Mouse (Mus musculus) liver, embryonic 14.5 days (tissue): ENCODE measurements at regions not wholly inside any gene's neighbourhood (a gene's known extent, or its start where the extent isn't known, plus 50 kb on each side); places are given as distances from the start of the nearest gene placed in this dataset.
A peak's percentile ranks its signal among the peaks of the same experiment; 100 is the strongest.

Source experiments
- ATAC-seq: fragments of 200-750 bp; cut with Nextera tagmentation; 2 replicates; pipeline ENCODE4 v1.8.0; 2017; ENCODE audit warnings: moderate number of reproducible peaks, mild to moderate bottlenecking, moderate library complexity; ENCODE audit not compliant: insufficient read depth
- DNase-seq, 3 experiments: peaks; one replicate each; pipeline ENCODE4 v3.0.0-alpha.2; 2012 to 2013; ENCODE audit warnings: low read depth in 3 of 3, low spot score in 3 of 3
- H3K27ac ChIP-seq: fragments of 300-500 bp; sonication (generic); 2 replicates; pipeline ENCODE4 v1.5.1; 2014; ENCODE audit warnings: moderate library complexity, mild to moderate bottlenecking, control low read depth, inconsistent platforms
- H3K27me3 ChIP-seq: fragments of 300-500 bp; sonication (generic); 2 replicates; pipeline ENCODE4 v1.6.1; 2014; ENCODE audit warnings: mild to moderate bottlenecking, low read length, moderate library complexity; ENCODE audit not compliant: control insufficient read depth, insufficient read depth
- H3K36me3 ChIP-seq: fragments of 300-500 bp; sonication (generic); replicated peaks from 2 replicates; pipeline ENCODE4 v1.6.1; 2014; ENCODE audit warnings: low read depth; ENCODE audit not compliant: control insufficient read depth, insufficient read depth
- H3K4me1 ChIP-seq, 2 experiments: fragments of 200-500 bp in 1 of 2; fragments of 300-500 bp in 1 of 2; sonication (generic) in 1 of 2; replicated peaks; 2 replicates each; pipeline ENCODE4 v1.6.1; 2012 to 2014; ENCODE audit warnings: antibody characterized with exemption in 1 of 2, inconsistent platforms in 1 of 2, low read length in 1 of 2; ENCODE audit not compliant: control insufficient read depth in 2 of 2, insufficient read depth in 2 of 2
- H3K4me2 ChIP-seq: fragments of 300-500 bp; sonication (generic); 2 replicates; pipeline ENCODE4 v1.6.1; 2014; ENCODE audit warnings: low read depth, mild to moderate bottlenecking, control low read depth, moderate library complexity
- H3K4me3 ChIP-seq, 2 experiments: fragments of 200-500 bp in 1 of 2; fragments of 300-500 bp in 1 of 2; sonication (generic) in 1 of 2; 2 replicates each; pipeline ENCODE4 v1.5.1; 2012 to 2014; ENCODE audit warnings: low read depth in 2 of 2, low read length in 2 of 2, mild to moderate bottlenecking in 2 of 2, control low read depth in 1 of 2, inconsistent platforms in 1 of 2, moderate library complexity in 1 of 2; ENCODE audit not compliant: insufficient read depth in 1 of 2
- H3K9ac ChIP-seq: fragments of 300-500 bp; sonication (generic); replicated peaks from 2 replicates; pipeline ENCODE4 v1.6.1; 2014; ENCODE audit warnings: mild to moderate bottlenecking, control low read depth, moderate library complexity
- H3K9me3 ChIP-seq: fragments of 300-500 bp; sonication (generic); 2 replicates; pipeline ENCODE4 v1.6.1; 2016; ENCODE audit warnings: low read length, mixed read lengths; ENCODE audit not compliant: control insufficient read depth
- CTCF ChIP-seq: IDR thresholded peaks from 2 replicates; pipeline ENCODE4 v1.5.1; 2016; ENCODE audit warnings: antibody characterized with exemption, low read depth, control low read depth
- EP300 ChIP-seq: IDR thresholded peaks from 2 replicates; pipeline ENCODE4 v1.6.1; 2016; ENCODE audit warnings: antibody characterized with exemption, low read depth
- WGBS: fragments of 180-500 bp; shearing (Covaris S2); extraction: QIAGEN DNeasy Blood & Tissue Kit; methylation state at CpG from one replicate; pipeline ENCODE4 v1.1.7; 2014; ENCODE audit not compliant: insufficient replicate concordance; 5-methylcytosine and 5-hydroxymethylcytosine counted together

DNA sequence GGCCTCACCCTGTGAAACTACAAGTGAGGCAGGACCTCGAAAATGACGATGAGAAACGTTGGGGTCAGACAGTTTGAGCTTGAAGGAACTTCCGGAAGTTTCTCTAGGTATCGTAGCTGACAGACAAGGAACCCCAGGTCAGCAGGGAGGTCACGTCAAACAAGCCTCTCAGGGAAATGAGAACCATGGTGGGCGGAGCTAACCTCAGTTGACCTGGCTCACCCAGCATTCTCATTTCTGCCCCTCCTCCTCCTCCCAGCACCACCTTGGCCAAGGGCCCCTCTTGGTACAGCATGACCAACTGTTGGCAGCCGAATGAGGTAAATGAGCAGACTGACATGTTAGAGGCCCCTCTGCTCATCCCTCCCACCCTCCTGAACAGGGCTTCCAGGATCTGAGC lies 126.2 kb upstream of the Rpl38 start:
- TF ChIP-seq EP300 = no peak
- no peaks in the 10 kb centered on the region for H3K36me3 ChIP-seq
- no peak overlapping the region for H3K9ac ChIP-seq
- H3K27me3 ChIP-seq = no peaks in the 10 kb centered on the region
- H3K4me2 ChIP-seq = no peak overlapping the region
- 67% methylated on average over 8 of the region's 8 CpGs for WGBS
- H3K4me3 ChIP-seq = no peak overlapping the region
- no peak for ATAC-seq
- H3K27ac ChIP-seq = no peak overlapping the region
- H3K4me1 ChIP-seq = no peaks in the 10 kb centered on the region
- no peak for DNase-seq
- no peaks in the 10 kb centered on the region for H3K9me3 ChIP-seq

DNA sequence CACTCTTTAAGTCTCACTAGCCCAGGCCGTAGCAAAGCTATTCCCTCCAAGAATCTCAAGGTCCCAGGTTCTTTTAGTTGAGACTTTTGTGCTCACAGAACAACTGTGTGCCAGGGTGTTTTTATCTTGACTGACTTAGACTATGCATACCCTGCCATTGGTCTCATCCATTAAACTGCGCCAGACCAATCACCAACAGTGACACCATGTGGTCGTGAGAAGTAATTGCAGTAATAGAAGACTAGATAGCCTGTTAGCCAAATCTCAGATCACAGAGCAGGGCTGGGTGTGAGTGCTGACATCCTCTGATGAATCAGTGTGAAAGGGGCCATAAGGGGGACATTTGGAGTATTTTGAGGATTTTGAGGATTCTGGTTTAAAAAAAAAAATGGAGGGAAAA lies 127.8 kb upstream of the Rpl38 start:
- ATAC-seq = no peak
- WGBS = 52% methylated on average over 3 of the region's 3 CpGs
- Histone ChIP-seq H3K4me2 (no peak overlapping the region), H3K4me3 (no peak overlapping the region), H3K9me3 (no peaks in the 10 kb centered on the region), H3K9ac (no peak overlapping the region), H3K27ac (no peak overlapping the region), H3K27me3 (no peaks in the 10 kb centered on the region), H3K36me3 (no peaks in the 10 kb centered on the region), H3K4me1 (no peaks in the 10 kb centered on the region)
- DNase-seq = no peak
- TF ChIP-seq CTCF (peak; percentile 35; the same call in 1 of the 2 replicates), EP300 (no peak)

DNA sequence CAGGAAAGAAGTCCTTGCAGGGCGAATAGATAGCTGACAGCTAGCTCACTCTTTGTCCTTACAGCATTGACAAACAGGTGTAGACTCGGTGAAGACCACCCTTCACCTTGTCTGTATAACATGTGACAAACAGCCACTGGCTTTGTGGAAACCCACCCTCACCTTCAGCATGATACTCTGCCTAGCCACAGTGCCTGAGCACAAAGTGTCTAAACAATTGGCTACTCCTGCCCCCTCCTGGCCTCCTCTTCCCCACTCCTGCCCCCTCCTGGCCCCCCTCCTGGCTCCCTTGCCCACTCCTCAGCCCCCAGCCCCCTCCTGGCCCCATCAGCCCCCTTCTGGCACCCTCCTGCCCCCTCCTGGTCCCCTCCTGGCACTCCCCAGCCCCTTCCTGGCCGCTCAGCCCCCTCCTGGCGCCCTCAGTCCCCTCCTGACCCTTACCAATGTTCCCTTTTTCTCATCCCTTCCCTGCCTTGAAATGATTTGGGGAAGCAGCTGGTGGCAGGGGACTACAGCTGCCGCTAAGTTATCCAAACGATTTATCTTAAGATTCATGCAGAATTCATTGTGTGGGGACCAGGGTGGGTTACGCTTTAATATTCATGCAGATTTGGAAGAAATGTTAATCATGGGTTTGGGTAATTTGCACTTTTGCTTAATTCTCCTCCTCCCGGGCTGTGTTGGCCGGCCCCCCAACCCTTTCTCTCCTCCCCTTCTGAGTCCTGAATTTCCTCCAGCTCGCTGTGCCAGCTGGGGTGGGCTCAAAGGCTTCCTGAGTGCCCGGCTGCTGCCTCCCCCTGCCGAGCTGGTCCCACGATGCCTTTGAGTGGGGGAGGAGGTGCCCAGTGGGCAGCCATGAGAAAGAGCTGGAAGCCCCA lies 131.5 kb upstream of the Rpl38 start:
- Histone ChIP-seq H3K4me2 (no peak overlapping the region), H3K27ac (no peak overlapping the region), H3K27me3 (no peaks in the 10 kb centered on the region), H3K36me3 (no peaks in the 10 kb centered on the region), H3K9me3 (no peaks in the 10 kb centered on the region), H3K9ac (no peak overlapping the region), H3K4me1 (no peaks in the 10 kb centered on the region), H3K4me3 (no peak overlapping the region)
- 22% methylated on average over 13 of the region's 13 CpGs for WGBS
- ATAC-seq (no peak), DNase-seq (no peak)
- no peak for TF ChIP-seq EP300
- TF ChIP-seq CTCF = no peak

DNA sequence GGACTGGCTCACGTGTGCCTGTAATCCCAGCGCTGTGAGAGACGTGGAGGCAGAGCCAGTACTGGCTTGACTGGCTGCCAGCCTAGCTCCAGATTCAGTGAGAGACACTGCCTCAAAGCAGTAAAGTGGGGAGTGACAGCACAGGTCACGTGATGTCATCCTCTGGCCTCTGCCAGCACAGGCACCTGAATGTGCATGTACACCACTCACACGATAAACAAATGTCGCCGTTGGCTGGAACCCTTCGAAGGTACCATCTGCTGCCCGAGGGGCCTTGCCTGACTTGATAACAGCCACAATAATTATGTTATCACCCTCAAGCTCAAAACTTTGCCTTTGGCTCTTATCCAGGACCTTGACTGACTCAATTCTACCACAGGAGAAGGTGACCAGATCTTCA lies 132.4 kb upstream of the Rpl38 start:
- Histone ChIP-seq H3K9me3 (no peaks in the 10 kb centered on the region), H3K4me1 (no peaks in the 10 kb centered on the region), H3K27ac (no peak overlapping the region), H3K9ac (no peak overlapping the region), H3K36me3 (no peaks in the 10 kb centered on the region), H3K4me3 (no peak overlapping the region), H3K4me2 (no peak overlapping the region), H3K27me3 (no peaks in the 10 kb centered on the region)
- WGBS = 36% methylated on average over 9 of the region's 9 CpGs
- ATAC-seq = 0 out of 2 replicates have a peak, but pooled peaks have one; percentile 26
- DNase-seq = no peak
- TF ChIP-seq CTCF (no peak), EP300 (no peak; the same call in 1 of the 2 replicates)

DNA sequence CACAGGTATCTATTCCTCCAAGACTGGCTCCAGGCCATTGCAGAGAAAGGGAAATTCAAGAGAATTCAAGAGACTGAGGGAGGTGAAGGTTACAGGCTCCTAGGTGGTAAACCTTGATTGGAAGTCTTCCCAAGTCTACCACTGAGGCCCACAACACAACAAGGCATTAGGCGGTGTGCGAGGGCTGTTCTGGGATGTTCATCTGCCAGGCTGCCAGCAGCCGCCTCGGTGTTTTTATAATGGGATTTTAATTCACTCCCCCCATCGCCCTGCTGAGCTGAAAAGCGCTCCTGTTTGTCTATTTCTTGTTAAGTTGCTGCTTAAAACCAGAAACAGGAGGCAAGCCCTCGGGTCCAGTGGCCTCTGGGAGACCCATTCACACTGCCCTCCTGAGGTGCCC lies 133.9 kb upstream of the Rpl38 start:
- no peak overlapping the region for H3K9ac ChIP-seq
- no peaks in the 10 kb centered on the region for H3K27me3 ChIP-seq
- no peak for ATAC-seq
- TF ChIP-seq CTCF (no peak), EP300 (no peak)
- no peaks in the 10 kb centered on the region for H3K4me1 ChIP-seq
- 61% methylated on average over 7 of the region's 7 CpGs for WGBS
- no peaks in the 10 kb centered on the region for H3K36me3 ChIP-seq
- H3K4me3 ChIP-seq = no peak overlapping the region
- no peak for DNase-seq
- no peak overlapping the region for H3K4me2 ChIP-seq
- H3K9me3 ChIP-seq = no peaks in the 10 kb centered on the region
- H3K27ac ChIP-seq = no peak overlapping the region
